Mouse (Mus musculus) E14TG2a.4 (cell line): ENCODE measurements around the gene Rprml.

Experiments used
- H3K27me3 ChIP-seq: 2 replicates; pipeline ENCODE4 v1.6.1; 2014; ENCODE audit warnings: low read length, control low read depth; ENCODE audit not compliant: insufficient read depth
- H3K36me3 ChIP-seq: 2 replicates; pipeline ENCODE4 v1.6.1; 2014; ENCODE audit warnings: low read length, control low read depth; ENCODE audit not compliant: insufficient read depth
- H3K4me1 ChIP-seq: replicated peaks from 2 replicates; pipeline ENCODE4 v1.6.1; 2014; ENCODE audit warnings: low read depth, low read length, control low read depth
- H3K4me3 ChIP-seq: replicated peaks from 2 replicates; pipeline ENCODE4 v1.5.1; 2014; ENCODE audit warnings: mild to moderate bottlenecking, low read length
- H3K9me3 ChIP-seq: 2 replicates; pipeline ENCODE4 v1.6.1; 2014; ENCODE audit warnings: low read length, control low read depth
- CTCF ChIP-seq: conservative IDR thresholded peaks from 2 replicates; pipeline ENCODE4 v1.5.1; 2014; ENCODE audit warnings: low read length
- NANOG ChIP-seq: IDR thresholded peaks from 2 replicates; pipeline ENCODE4 v1.6.1; 2014; ENCODE audit warnings: borderline replicate concordance, low read length, mixed read lengths
- POU5F1 ChIP-seq: IDR thresholded peaks from 2 replicates; pipeline ENCODE4 v1.6.1; 2014; ENCODE audit warnings: low read length, borderline replicate concordance

The Rprml gene

GRCm38 (mm10) chr11:103653359-103653965, 4.1 kb downstream of the Rprml start:
- H3K27me3 ChIP-seq: peaks cover 92% of the 10 kb centered on the region
- no peaks in the 10 kb centered on the region for H3K36me3 ChIP-seq
- H3K4me1 ChIP-seq: peaks cover 13% of the 10 kb centered on the region
- H3K9me3 ChIP-seq: no peaks in the 10 kb centered on the region
- no peak for TF ChIP-seq NANOG
- no peak for TF ChIP-seq POU5F1
- no peak for TF ChIP-seq CTCF
- no peak overlapping the region for H3K4me3 ChIP-seq

- Histone ChIP-seq H3K27me3 (peaks cover 70% of the 10 kb centered on the region), H3K36me3 (no peaks in the 10 kb centered on the region), H3K4me3 (no peak overlapping the region), H3K9me3 (no peaks in the 10 kb centered on the region), H3K4me1 (no peaks in the 10 kb centered on the region)
- TF ChIP-seq NANOG (no peak), POU5F1 (no peak), CTCF (no peak)
These were observed 7.2 kb downstream of the Rprml start for GRCm38 (mm10) chr11:103656520-103656919.

- TF ChIP-seq POU5F1 (no peak), NANOG (no peak), CTCF (no peak)
- Histone ChIP-seq H3K36me3 (no peaks in the 10 kb centered on the region), H3K4me3 (no peak overlapping the region), H3K9me3 (no peaks in the 10 kb centered on the region), H3K27me3 (peaks cover 53% of the 10 kb centered on the region), H3K4me1 (peaks cover 5% of the 10 kb centered on the region)
These were observed 8.8 kb downstream of the Rprml start for GRCm38 (mm10) chr11:103658189-103658588.

- TF ChIP-seq POU5F1: no peak
- peaks cover 26% of the 10 kb centered on the region for H3K27me3 ChIP-seq
- H3K36me3 ChIP-seq: no peaks in the 10 kb centered on the region
- no peaks in the 10 kb centered on the region for H3K9me3 ChIP-seq
- H3K4me3 ChIP-seq: no peak overlapping the region
- H3K4me1 ChIP-seq: peaks cover 5% of the 10 kb centered on the region
These were observed 12.5 kb downstream of the Rprml start for GRCm38 (mm10) chr11:103661863-103662262.

GRCm38 (mm10) chr11:103662546-103662945, 13.2 kb downstream of the Rprml start:
- H3K9me3 ChIP-seq: no peaks in the 10 kb centered on the region
- no peak overlapping the region for H3K4me3 ChIP-seq
- H3K36me3 ChIP-seq: no peaks in the 10 kb centered on the region
- no peak for TF ChIP-seq POU5F1
- TF ChIP-seq NANOG: no peak
- TF ChIP-seq CTCF: no peak
- peaks cover 5% of the 10 kb centered on the region for H3K4me1 ChIP-seq
- H3K27me3 ChIP-seq: peaks cover 26% of the 10 kb centered on the region

GRCm38 (mm10) chr11:103663119-103663518, 13.7 kb downstream of the Rprml start:
- Histone ChIP-seq H3K4me3 (no peak overlapping the region), H3K4me1 (peaks cover 5% of the 10 kb centered on the region), H3K9me3 (no peaks in the 10 kb centered on the region), H3K27me3 (peaks cover 24% of the 10 kb centered on the region), H3K36me3 (no peaks in the 10 kb centered on the region)
- TF ChIP-seq NANOG: no peak
- TF ChIP-seq CTCF: no peak
- no peak for TF ChIP-seq POU5F1

- H3K4me3 ChIP-seq: no peak overlapping the region
- no peak for TF ChIP-seq NANOG
- no peak for TF ChIP-seq POU5F1
- no peak for TF ChIP-seq CTCF
- H3K4me1 ChIP-seq: peaks cover 5% of the 10 kb centered on the region
- H3K9me3 ChIP-seq: no peaks in the 10 kb centered on the region
- no peaks in the 10 kb centered on the region for H3K36me3 ChIP-seq
- H3K27me3 ChIP-seq: peaks cover 15% of the 10 kb centered on the region
These were observed 16.3 kb downstream of the Rprml start for GRCm38 (mm10) chr11:103665695-103666094.

GRCm38 (mm10) chr11:103666181-103666906, 17.0 kb downstream of the Rprml start:
- Histone ChIP-seq H3K9me3 (no peaks in the 10 kb centered on the region), H3K4me3 (no peak overlapping the region), H3K27me3 (peaks cover 12% of the 10 kb centered on the region; the same call in 1 of the 2 replicates), H3K4me1 (peaks cover 5% of the 10 kb centered on the region), H3K36me3 (no peaks in the 10 kb centered on the region)
- TF ChIP-seq NANOG (no peak), POU5F1 (no peak), CTCF (no peak)

GRCm38 (mm10) chr11:103666907-103667426, 17.6 kb downstream of the Rprml start:
- Histone ChIP-seq H3K27me3 (peaks cover 12% of the 10 kb centered on the region; the same call in 1 of the 2 replicates), H3K4me1 (peaks cover 2% of the 10 kb centered on the region), H3K9me3 (no peaks in the 10 kb centered on the region), H3K4me3 (no peak overlapping the region), H3K36me3 (no peaks in the 10 kb centered on the region)
- no peak for TF ChIP-seq NANOG
- no peak for TF ChIP-seq POU5F1
